Mouse (Mus musculus) limb, embryonic 13.5 days (tissue): ENCODE results near the gene Egln3. TPM values are rescaled to one million over a fixed set of nuclear protein-coding genes. Genes with fewer than 3 reads are reported as not detected.

ENCODE experiments used
- ATAC-seq: fragments of 200-750 bp; cut with Nextera tagmentation; 2 replicates; pipeline ENCODE4 v1.8.0; 2017; ENCODE audit warnings: low read depth, moderate number of reproducible peaks, moderate TSS enrichment; ENCODE audit not compliant: low FRiP score
- H3K27ac ChIP-seq: fragments of 300-500 bp; sonication (generic); 2 replicates; pipeline ENCODE4 v1.5.1; 2015; ENCODE audit warnings: inconsistent platforms, mild to moderate bottlenecking, moderate library complexity
- H3K27me3 ChIP-seq: fragments of 300-500 bp; sonication (generic); 2 replicates; pipeline ENCODE4 v1.6.1; 2015; ENCODE audit warnings: mild to moderate bottlenecking, inconsistent platforms
- H3K36me3 ChIP-seq: fragments of 300-500 bp; sonication (generic); 2 replicates; pipeline ENCODE4 v1.6.1; 2015; ENCODE audit warnings: inconsistent platforms, mild to moderate bottlenecking, moderate library complexity
- H3K4me1 ChIP-seq: fragments of 300-500 bp; sonication (generic); 2 replicates; pipeline ENCODE4 v1.6.1; 2015; ENCODE audit warnings: inconsistent platforms
- H3K4me2 ChIP-seq: fragments of 300-500 bp; sonication (generic); replicated peaks from 2 replicates; pipeline ENCODE4 v1.6.1; 2015; ENCODE audit warnings: inconsistent platforms, mild to moderate bottlenecking, moderate library complexity
- H3K4me3 ChIP-seq: fragments of 300-500 bp; sonication (generic); 2 replicates; pipeline ENCODE4 v1.5.1; 2015; ENCODE audit warnings: moderate library complexity, mild to moderate bottlenecking, inconsistent platforms
- H3K9ac ChIP-seq: fragments of 300-500 bp; sonication (generic); 2 replicates; pipeline ENCODE4 v1.6.1; 2015; ENCODE audit warnings: mild to moderate bottlenecking, inconsistent platforms
- H3K9me3 ChIP-seq: fragments of 300-500 bp; sonication (generic); 2 replicates; pipeline ENCODE4 v1.6.1; 2016; ENCODE audit warnings: inconsistent platforms
- WGBS: fragments of 180-500 bp; shearing (Covaris S2); methylation state at CpG from one replicate; pipeline ENCODE4 v1.1.7; 2015; 5-methylcytosine and 5-hydroxymethylcytosine counted together
- polyA plus RNA-seq: library from polyadenylated mRNA; unstranded; fragments of >200 nt; fragmentation: Nextera tagmentation; extraction: Ambion mirVana; gene quantifications from 2 replicates; pipeline ENCODE4 v1.2.1, GENCODE M21; 2015

Egln3 gene
- polyA plus RNA-seq, 1 experiment from 2014 or later, result 5.4 TPM

GRCm38 (mm10) chr12:54222036-54222760 is 18.5 kb upstream of the Egln3 start:
- no peak overlapping the region for H3K4me2 ChIP-seq

GRCm38 (mm10) chr12:54216673-54217072 is 13.0 kb upstream of the Egln3 start:
- Histone ChIP-seq H3K36me3 (no peaks in the 10 kb centered on the region), H3K27me3 (no peaks in the 10 kb centered on the region), H3K4me1 (peaks cover 6% of the 10 kb centered on the region; the same call in 1 of the 2 replicates), H3K4me3 (no peak overlapping the region), H3K27ac (no peak overlapping the region), H3K9ac (no peak overlapping the region), H3K4me2 (no peak overlapping the region), H3K9me3 (no peaks in the 10 kb centered on the region)
- ATAC-seq, result no peak
- 77% methylated on average over 5 of the region's 5 CpGs for WGBS

More at GRCm38 (mm10) chr12:54222036-54222760, 18.5 kb upstream of the Egln3 start:
- 51% methylated on average over 12 of the region's 12 CpGs for WGBS
- no peaks in the 10 kb centered on the region for H3K27me3 ChIP-seq
- ATAC-seq, result no peak
- H3K4me3 ChIP-seq, result no peak overlapping the region
- H3K36me3 ChIP-seq, result no peaks in the 10 kb centered on the region
- no peak overlapping the region for H3K9ac ChIP-seq
- H3K27ac ChIP-seq, result no peak overlapping the region
- no peaks in the 10 kb centered on the region for H3K9me3 ChIP-seq
- H3K4me1 ChIP-seq, result no peaks in the 10 kb centered on the region

GRCm38 (mm10) chr12:54214426-54214825 is 10.8 kb upstream of the Egln3 start:
- Histone ChIP-seq H3K4me3 (no peak overlapping the region), H3K9ac (no peak overlapping the region), H3K4me2 (no peak overlapping the region), H3K36me3 (no peaks in the 10 kb centered on the region), H3K27me3 (no peaks in the 10 kb centered on the region), H3K9me3 (no peaks in the 10 kb centered on the region), H3K4me1 (peaks cover 6% of the 10 kb centered on the region; the same call in 1 of the 2 replicates), H3K27ac (no peak overlapping the region)
- no peak for ATAC-seq
- 10% methylated on average over 6 of the region's 6 CpGs for WGBS

- H3K36me3 ChIP-seq, result no peaks in the 10 kb centered on the region
- H3K27ac ChIP-seq, result no peak overlapping the region
- H3K4me2 ChIP-seq, result no peak overlapping the region
- no peak for ATAC-seq
- peaks cover 8% of the 10 kb centered on the region; the same call in 1 of the 2 replicates for H3K4me1 ChIP-seq
- H3K9me3 ChIP-seq, result no peaks in the 10 kb centered on the region
- H3K4me3 ChIP-seq, result no peak overlapping the region
- WGBS, result 61% methylated on average over 4 of the region's 4 CpGs
- no peak overlapping the region for H3K9ac ChIP-seq
- no peaks in the 10 kb centered on the region for H3K27me3 ChIP-seq
These were observed 10.2 kb upstream of the Egln3 start for GRCm38 (mm10) chr12:54213871-54214270.

GRCm38 (mm10) chr12:54213230-54213629 is 9.6 kb upstream of the Egln3 start:
- Histone ChIP-seq H3K4me1 (peaks cover 8% of the 10 kb centered on the region; the same call in 1 of the 2 replicates), H3K4me2 (no peak overlapping the region), H3K36me3 (no peaks in the 10 kb centered on the region), H3K4me3 (no peak overlapping the region), H3K27me3 (no peaks in the 10 kb centered on the region), H3K27ac (no peak overlapping the region), H3K9ac (no peak overlapping the region), H3K9me3 (no peaks in the 10 kb centered on the region)
- no peak for ATAC-seq
- 64% methylated on average over 5 of the region's 5 CpGs for WGBS

GRCm38 (mm10) chr12:54209182-54209563 is 5.5 kb upstream of the Egln3 start:
- no peak overlapping the region for H3K4me2 ChIP-seq
- no peak overlapping the region for H3K27ac ChIP-seq
- no peak overlapping the region for H3K4me3 ChIP-seq
- no peak for ATAC-seq
- H3K36me3 ChIP-seq, result no peaks in the 10 kb centered on the region
- peaks cover 8% of the 10 kb centered on the region for H3K27me3 ChIP-seq
- no peak overlapping the region for H3K9ac ChIP-seq
- 25% methylated on average over 6 of the region's 6 CpGs for WGBS
- H3K9me3 ChIP-seq, result no peaks in the 10 kb centered on the region
- H3K4me1 ChIP-seq, result peaks cover 4% of the 10 kb centered on the region; the same call in 1 of the 2 replicates

GRCm38 (mm10) chr12:54208433-54209181 is 4.9 kb upstream of the Egln3 start:
- Histone ChIP-seq H3K27ac (no peak overlapping the region), H3K4me2 (no peak overlapping the region), H3K4me1 (0 out of 2 replicates have a peak, but pooled peaks cover 2% of the 10 kb centered on the region), H3K36me3 (no peaks in the 10 kb centered on the region), H3K4me3 (no peak overlapping the region), H3K9me3 (no peaks in the 10 kb centered on the region), H3K27me3 (peaks cover 10% of the 10 kb centered on the region), H3K9ac (no peak overlapping the region)
- no peak for ATAC-seq
- WGBS, result 55% methylated on average over 8 of the region's 8 CpGs

- Histone ChIP-seq H3K36me3 (no peaks in the 10 kb centered on the region), H3K4me3 (no peak overlapping the region), H3K27me3 (peaks cover 32% of the 10 kb centered on the region), H3K9ac (no peak overlapping the region), H3K27ac (no peak overlapping the region), H3K4me2 (no peak overlapping the region), H3K9me3 (no peaks in the 10 kb centered on the region), H3K4me1 (peaks cover 16% of the 10 kb centered on the region)
- ATAC-seq, result no peak
- 83% methylated on average over 4 of the region's 4 CpGs for WGBS
These were observed 2.1 kb upstream of the Egln3 start for GRCm38 (mm10) chr12:54205731-54206130.

GRCm38 (mm10) chr12:54205195-54205594 is 1.5 kb upstream of the Egln3 start:
- H3K27ac ChIP-seq, result no peak overlapping the region
- no peak overlapping the region for H3K9ac ChIP-seq
- 9% methylated on average over 1 of the region's 1 CpGs for WGBS
- H3K9me3 ChIP-seq, result no peaks in the 10 kb centered on the region
- peaks cover 32% of the 10 kb centered on the region for H3K27me3 ChIP-seq
- H3K4me1 ChIP-seq, result peaks cover 16% of the 10 kb centered on the region
- ATAC-seq, result no peak
- no peak overlapping the region for H3K4me2 ChIP-seq
- H3K4me3 ChIP-seq, result no peak overlapping the region
- H3K36me3 ChIP-seq, result no peaks in the 10 kb centered on the region

GRCm38 (mm10) chr12:54202765-54203655 is 650 bp downstream of the Egln3 start:
- 3% methylated on average over 55 of the region's 55 CpGs for WGBS
- peak overlapping the region; percentile 64 for H3K4me3 ChIP-seq
- peak overlapping the region; percentile 77 for H3K9ac ChIP-seq
- no peaks in the 10 kb centered on the region for H3K9me3 ChIP-seq
- peak overlapping the region; percentile 99 for H3K4me2 ChIP-seq
- H3K4me1 ChIP-seq, result peaks cover 24% of the 10 kb centered on the region
- no peak overlapping the region for H3K27ac ChIP-seq
- peaks cover 32% of the 10 kb centered on the region for H3K27me3 ChIP-seq
- no peaks in the 10 kb centered on the region for H3K36me3 ChIP-seq
- peak; percentile 69 for ATAC-seq

GRCm38 (mm10) chr12:54202276-54202675 is 1.4 kb downstream of the Egln3 start:
- peaks cover 28% of the 10 kb centered on the region for H3K4me1 ChIP-seq
- no peak for ATAC-seq
- H3K27me3 ChIP-seq, result peaks cover 32% of the 10 kb centered on the region
- H3K4me2 ChIP-seq, result peak overlapping the region; percentile 99
- WGBS, result 31% methylated on average over 6 of the region's 6 CpGs
- no peaks in the 10 kb centered on the region for H3K36me3 ChIP-seq
- peak overlapping the region; percentile 64 for H3K4me3 ChIP-seq
- H3K9me3 ChIP-seq, result no peaks in the 10 kb centered on the region
- H3K9ac ChIP-seq, result no peak overlapping the region
- no peak overlapping the region for H3K27ac ChIP-seq
